Mouse (Mus musculus) B cell, adult 67 days (primary cell): ENCODE results near the gene Olfr1390. TPM values are rescaled to one million over a fixed set of nuclear protein-coding genes. Genes with fewer than 3 reads are reported as not detected.

ENCODE experiments used
- total RNA-seq, 2 experiments: library from RNA; stranded (reverse); gene quantifications; 4 replicates each; pipeline ENCODE4 v1.2.4; 2023

The Olfr1390 gene
- total RNA-seq = not detected

GRCm38 (mm10) chr11:49334888-49335287, at the start of gene Olfr1390:
TSS of gene Olfr1390 (plus strand) at chr11:49335188.

GRCm38 (mm10) chr11:49304441-49304840, 30.5 kb upstream of the Olfr1390 start, which contains the start of gene Olfr10:
TSS of gene Olfr10 (plus strand) at chr11:49304741.

GRCm38 (mm10) chr11:49322442-49322841, 12.5 kb upstream of the Olfr1390 start, which contains the start of gene Olfr1391:
TSS of gene Olfr1391 (plus strand) at chr11:49322742.

Other genes with a start within 250 kb of the Olfr1390 start
- not detected for gene Olfr1396, start 220.3 kb upstream of the Olfr1390 start, total RNA-seq
- not detected for gene Olfr1395, start 192.9 kb upstream of the Olfr1390 start, total RNA-seq
- gene Olfr1394, start 180.8 kb upstream of the Olfr1390 start, total RNA-seq = not detected
- gene Btnl9, start 148.0 kb upstream of the Olfr1390 start, total RNA-seq = not detected
- 100 to 1,000 TPM; 127 to 140 TPM for gene Zfp62, start 131.9 kb upstream of the Olfr1390 start, total RNA-seq
- 100 to 1,000 TPM; 206 to 251 TPM for gene Mgat1, start 91.0 kb upstream of the Olfr1390 start, total RNA-seq
- 1 to 10 TPM; 1.2 to 1.5 TPM for gene Olfr1393, start 56.9 kb upstream of the Olfr1390 start, total RNA-seq
- under 1 TPM; 0.21 to 0.52 TPM for gene Olfr1392, start 49.9 kb upstream of the Olfr1390 start, total RNA-seq
- gene Olfr10, start 30.4 kb upstream of the Olfr1390 start, total RNA-seq = not detected
- not detected for gene Olfr1391, start 12.4 kb upstream of the Olfr1390 start, total RNA-seq
- not detected for gene Olfr1389, start 87.9 kb downstream of the Olfr1390 start, total RNA-seq
- gene Olfr1388, start 101.4 kb downstream of the Olfr1390 start, total RNA-seq = under 1 TPM; 0.64 to 0.92 TPM
- gene Olfr1387, start 120.2 kb downstream of the Olfr1390 start, total RNA-seq = not detected
- gene Olfr1386, start 129.9 kb downstream of the Olfr1390 start, total RNA-seq = not detected
- gene Olfr1385, start 153.9 kb downstream of the Olfr1390 start, total RNA-seq = not detected
- not detected for gene Olfr1384, start 171.5 kb downstream of the Olfr1390 start, total RNA-seq
- not detected for gene Olfr1383, start 184.5 kb downstream of the Olfr1390 start, total RNA-seq
- not detected for gene Olfr1382, start 193.1 kb downstream of the Olfr1390 start, total RNA-seq
- not detected for gene Olfr1381, start 208.3 kb downstream of the Olfr1390 start, total RNA-seq
- gene Olfr1380, start 221.7 kb downstream of the Olfr1390 start, total RNA-seq = not detected